Mouse (Mus musculus): ENCODE measurements around the gene Opalin. TPM values are rescaled to one million over a fixed set of nuclear protein-coding genes. Genes with fewer than 3 reads are reported as not detected.

Gene Opalin
- polyA plus RNA-seq, 1 experiment: not detected

DNA sequence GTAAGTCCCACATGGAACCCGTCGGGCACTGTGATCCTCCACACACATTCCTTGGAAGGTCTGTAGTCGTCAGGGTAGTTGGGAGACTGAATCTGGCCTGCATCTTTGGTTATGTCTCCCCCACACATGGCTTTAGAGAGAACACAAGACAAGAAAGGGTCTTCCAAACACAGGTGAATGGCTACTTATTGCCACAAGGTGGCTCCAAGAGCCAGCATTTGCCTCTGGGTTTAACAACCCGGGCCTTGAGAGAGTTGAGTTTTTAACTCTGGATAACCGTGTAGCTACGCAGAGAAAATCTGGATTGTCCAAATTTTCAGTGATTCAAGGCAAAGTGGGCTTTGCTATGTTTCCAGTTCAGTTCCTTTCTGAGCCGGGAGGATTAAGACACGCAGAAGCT is 28.0 kb upstream of the Opalin start:
- TF ChIP-seq CTCF (IDR thresholded peaks at IDR 0.05; ENCODE audit: borderline replicate concordance, extremely low read depth, insufficient read depth, insufficient read length) (peak; percentile 80; the same call in 1 of the 2 replicates), POLR2A (IDR thresholded peaks at IDR 0.05; ENCODE audit: borderline replicate concordance, extremely low read depth, insufficient read depth, insufficient read length, poor library complexity, severe bottlenecking) (no peak)
- peak; percentile 88 for DNase-seq (ENCODE audit: low read depth)

DNA sequence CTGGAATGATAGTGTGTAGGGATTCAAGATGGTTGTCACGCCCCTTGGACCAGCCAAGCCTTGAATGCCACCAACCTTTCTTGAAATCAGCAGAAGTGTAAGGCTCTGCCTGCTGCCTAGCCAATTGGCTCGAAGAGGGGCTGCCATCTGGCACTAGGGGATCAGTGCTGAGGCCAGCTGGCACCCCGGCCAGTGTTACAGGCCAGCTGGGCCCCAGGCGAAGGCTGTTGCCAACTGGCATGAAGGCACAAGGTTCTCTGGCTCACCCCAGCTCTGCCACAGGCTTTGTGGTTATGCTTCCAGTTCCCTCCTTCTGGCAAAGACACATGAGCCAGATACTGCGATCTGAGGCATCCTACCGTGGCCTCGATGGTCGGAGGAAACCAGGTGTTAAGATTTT is 24.5 kb upstream of the Opalin start:
- peak; percentile 94 for DNase-seq (ENCODE audit: low read depth)
- TF ChIP-seq POLR2A (IDR thresholded peaks at IDR 0.05; ENCODE audit: borderline replicate concordance, extremely low read depth, insufficient read depth, insufficient read length, poor library complexity, severe bottlenecking) (no peak), CTCF (IDR thresholded peaks at IDR 0.05; ENCODE audit: borderline replicate concordance, extremely low read depth, insufficient read depth, insufficient read length) (no peak)

- DNase-seq (ENCODE audit: low read depth): peak; percentile 85
- TF ChIP-seq CTCF (IDR thresholded peaks at IDR 0.05; ENCODE audit: borderline replicate concordance, extremely low read depth, insufficient read depth, insufficient read length): no peak
- TF ChIP-seq POLR2A (IDR thresholded peaks at IDR 0.05; ENCODE audit: borderline replicate concordance, extremely low read depth, insufficient read depth, insufficient read length, poor library complexity, severe bottlenecking): no peak
These were observed 23.9 kb upstream of the Opalin start for GRCm38 (mm10) chr19:41100863-41101262.

DNA sequence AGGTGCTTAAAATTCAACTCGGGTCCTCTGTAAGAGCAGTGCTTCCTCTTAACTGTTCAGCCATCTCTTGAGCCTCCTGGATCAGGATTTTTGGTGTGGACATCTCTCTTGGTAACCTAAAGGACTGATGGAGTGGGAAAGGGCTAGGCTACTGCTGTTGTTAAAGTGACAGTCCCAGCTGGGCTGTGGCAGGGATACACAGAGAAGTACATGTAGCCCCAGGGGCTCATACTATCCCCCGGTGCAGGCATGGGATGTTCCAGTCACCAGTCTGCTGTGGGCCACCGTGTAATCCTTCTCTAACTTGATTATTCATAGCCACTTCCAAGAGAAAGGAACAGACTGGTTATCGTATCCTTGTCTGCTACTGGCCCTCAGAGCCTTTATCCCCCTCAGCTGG is 20.1 kb upstream of the Opalin start:
- TF ChIP-seq CTCF (IDR thresholded peaks at IDR 0.05; ENCODE audit: borderline replicate concordance, extremely low read depth, insufficient read depth, insufficient read length): no peak
- no peak for TF ChIP-seq POLR2A (IDR thresholded peaks at IDR 0.05; ENCODE audit: borderline replicate concordance, extremely low read depth, insufficient read depth, insufficient read length, poor library complexity, severe bottlenecking)
- DNase-seq (ENCODE audit: low read depth): no peak

DNA sequence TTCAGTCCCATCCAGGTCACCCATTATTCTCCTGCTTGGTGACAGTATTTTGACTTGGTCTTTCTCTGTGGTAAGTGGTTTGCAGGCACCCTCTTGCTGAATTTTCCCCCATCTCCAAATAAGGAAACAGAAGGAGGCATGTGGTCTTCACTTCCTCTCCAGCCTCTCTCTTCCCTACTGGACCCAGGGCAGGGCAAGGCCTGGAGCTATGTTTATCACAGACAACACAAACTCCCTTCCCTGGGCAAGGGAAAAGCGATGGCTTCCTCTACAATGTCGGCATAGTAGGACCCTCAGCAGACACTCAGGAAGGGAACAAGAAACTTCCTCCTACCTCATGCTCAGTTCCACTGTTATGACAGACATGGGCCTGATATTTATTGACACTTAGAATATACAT is 15.0 kb upstream of the Opalin start:
- no peak for DNase-seq (ENCODE audit: low read depth)
- no peak for TF ChIP-seq POLR2A (IDR thresholded peaks at IDR 0.05; ENCODE audit: borderline replicate concordance, extremely low read depth, insufficient read depth, insufficient read length, poor library complexity, severe bottlenecking)

- TF ChIP-seq CTCF (IDR thresholded peaks at IDR 0.05; ENCODE audit: borderline replicate concordance, extremely low read depth, insufficient read depth, insufficient read length): peak; percentile 89
- TF ChIP-seq POLR2A (IDR thresholded peaks at IDR 0.05; ENCODE audit: borderline replicate concordance, extremely low read depth, insufficient read depth, insufficient read length, poor library complexity, severe bottlenecking): no peak
- DNase-seq (ENCODE audit: low read depth): peak; percentile 87
These were observed 12.9 kb upstream of the Opalin start for GRCm38 (mm10) chr19:41089833-41090232.

DNA sequence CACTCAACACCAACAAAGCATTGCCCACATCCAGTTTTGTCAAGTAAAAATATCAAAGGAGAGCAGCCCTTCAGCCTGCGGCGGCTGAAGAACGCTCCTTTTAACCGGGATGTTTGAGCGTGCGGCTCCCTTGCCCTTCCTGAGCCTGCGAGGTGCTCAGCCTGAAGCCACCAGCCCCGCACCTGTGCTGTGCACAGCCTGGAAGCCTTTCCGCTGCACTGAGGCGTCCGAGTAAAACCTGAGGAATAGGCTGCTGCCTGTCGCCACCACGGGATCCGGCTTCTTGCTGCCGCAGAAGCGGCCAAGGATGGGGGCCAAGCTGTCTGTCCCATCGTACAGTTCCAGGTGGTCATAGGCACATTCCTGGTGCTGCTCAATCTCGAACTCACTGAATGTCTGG is 11.6 kb upstream of the Opalin start:
- TF ChIP-seq CTCF (IDR thresholded peaks at IDR 0.05; ENCODE audit: borderline replicate concordance, extremely low read depth, insufficient read depth, insufficient read length): no peak
- TF ChIP-seq POLR2A (IDR thresholded peaks at IDR 0.05; ENCODE audit: borderline replicate concordance, extremely low read depth, insufficient read depth, insufficient read length, poor library complexity, severe bottlenecking): no peak
- no peak for DNase-seq (ENCODE audit: low read depth)

DNA sequence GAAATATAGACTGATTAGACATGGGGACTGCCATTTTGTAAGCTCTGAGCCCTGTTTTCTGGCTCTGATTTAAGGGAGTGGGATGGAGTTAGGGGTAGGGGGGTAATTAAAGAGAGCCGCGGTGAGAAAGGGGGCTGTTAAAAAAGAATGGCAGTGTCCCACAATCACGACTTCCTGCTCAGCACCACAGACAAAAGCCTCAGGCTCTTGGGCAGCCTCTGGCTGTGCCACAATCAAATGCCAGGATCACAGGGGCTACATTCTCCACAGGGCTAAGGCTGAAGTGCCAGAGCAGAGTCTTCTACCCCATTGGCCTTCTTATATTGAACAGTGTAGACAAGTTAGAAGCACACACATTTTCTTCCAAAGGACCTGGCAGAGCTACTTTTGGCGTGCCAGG is 11.0 kb upstream of the Opalin start:
- DNase-seq (ENCODE audit: low read depth): no peak
- TF ChIP-seq CTCF (IDR thresholded peaks at IDR 0.05; ENCODE audit: borderline replicate concordance, extremely low read depth, insufficient read depth, insufficient read length) (no peak), POLR2A (IDR thresholded peaks at IDR 0.05; ENCODE audit: borderline replicate concordance, extremely low read depth, insufficient read depth, insufficient read length, poor library complexity, severe bottlenecking) (no peak)

DNA sequence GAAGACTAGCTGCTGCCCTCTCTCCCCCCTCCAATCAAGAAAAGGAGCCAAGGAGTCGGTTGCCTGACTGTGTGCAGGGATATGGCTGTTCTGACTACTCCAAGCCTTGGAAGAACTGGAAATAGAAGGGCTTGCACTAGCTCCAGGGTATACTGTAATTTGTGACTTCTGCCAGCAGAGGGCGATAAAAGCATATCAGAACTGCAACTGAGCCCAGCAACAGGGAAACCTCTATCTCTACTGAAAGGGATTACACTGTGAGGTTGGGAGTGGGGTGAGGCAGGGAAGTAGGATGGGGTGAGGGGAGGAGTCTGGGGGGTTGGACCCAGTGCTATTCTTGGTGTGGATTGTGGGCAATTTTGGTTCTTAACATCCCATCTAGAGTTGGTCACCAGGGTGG is 9.8 kb upstream of the Opalin start:
- TF ChIP-seq POLR2A (IDR thresholded peaks at IDR 0.05; ENCODE audit: borderline replicate concordance, extremely low read depth, insufficient read depth, insufficient read length, poor library complexity, severe bottlenecking) (no peak), CTCF (IDR thresholded peaks at IDR 0.05; ENCODE audit: borderline replicate concordance, extremely low read depth, insufficient read depth, insufficient read length) (peak; percentile 82; the same call in 1 of the 2 replicates)
- DNase-seq (ENCODE audit: low read depth): peak; percentile 88

- no peak for DNase-seq (ENCODE audit: low read depth)
- TF ChIP-seq CTCF (IDR thresholded peaks at IDR 0.05; ENCODE audit: borderline replicate concordance, extremely low read depth, insufficient read depth, insufficient read length) (no peak), POLR2A (IDR thresholded peaks at IDR 0.05; ENCODE audit: borderline replicate concordance, extremely low read depth, insufficient read depth, insufficient read length, poor library complexity, severe bottlenecking) (no peak)
These were observed 9.4 kb upstream of the Opalin start for GRCm38 (mm10) chr19:41086289-41086688.

DNA sequence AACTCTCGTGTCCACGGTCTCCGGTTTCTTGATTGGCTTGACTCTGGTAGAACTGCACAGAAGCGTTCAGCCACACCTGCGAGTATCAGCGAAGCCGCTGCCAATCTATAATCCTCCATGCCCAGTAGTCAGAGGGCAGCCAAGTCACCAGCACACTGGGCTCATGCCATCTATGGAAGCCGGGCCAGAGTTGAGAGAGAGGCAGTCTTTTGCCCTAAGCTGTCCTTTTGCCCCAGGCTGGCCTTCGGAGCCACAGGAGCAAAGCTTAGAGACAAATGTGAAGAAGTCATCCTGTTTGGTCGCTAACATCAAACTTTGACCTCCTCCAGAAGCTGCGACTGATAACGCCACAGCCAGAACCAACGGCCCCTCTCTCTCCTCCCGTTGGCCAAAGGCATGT is 6.7 kb upstream of the Opalin start:
- no peak for TF ChIP-seq POLR2A (IDR thresholded peaks at IDR 0.05; ENCODE audit: borderline replicate concordance, extremely low read depth, insufficient read depth, insufficient read length, poor library complexity, severe bottlenecking)
- no peak for TF ChIP-seq CTCF (IDR thresholded peaks at IDR 0.05; ENCODE audit: borderline replicate concordance, extremely low read depth, insufficient read depth, insufficient read length)
- no peak for DNase-seq (ENCODE audit: low read depth)

DNA sequence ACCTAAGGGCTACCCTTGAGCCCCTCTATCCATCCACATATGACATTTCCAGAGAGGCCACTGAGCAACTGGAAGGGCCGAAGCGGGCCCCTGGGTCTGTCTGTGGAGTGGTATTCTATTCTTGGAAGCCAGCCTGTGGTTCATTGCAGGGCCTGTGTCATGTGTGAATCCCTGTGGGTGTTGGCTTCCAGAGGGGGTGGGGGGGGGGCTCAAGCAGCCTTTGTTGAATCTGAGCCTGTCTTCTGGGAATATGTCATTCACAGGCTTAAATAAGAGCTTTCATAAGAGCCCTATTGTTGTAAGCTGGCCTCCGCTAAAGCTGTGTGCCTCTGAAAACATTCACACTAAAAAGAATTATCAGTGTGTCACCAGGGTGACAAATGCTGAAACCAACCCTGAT is 4.7 kb upstream of the Opalin start:
- TF ChIP-seq CTCF (IDR thresholded peaks at IDR 0.05; ENCODE audit: borderline replicate concordance, extremely low read depth, insufficient read depth, insufficient read length) (no peak), POLR2A (IDR thresholded peaks at IDR 0.05; ENCODE audit: borderline replicate concordance, extremely low read depth, insufficient read depth, insufficient read length, poor library complexity, severe bottlenecking) (no peak)
- peak; percentile 82 for DNase-seq (ENCODE audit: low read depth)

All from brain, embryonic 14.5 days (tissue).